Mouse (Mus musculus) testis, adult 10 weeks (tissue): Measurements from ENCODE around the gene Prph2. TPM values are rescaled to one million over a fixed set of nuclear protein-coding genes. Genes with fewer than 3 reads are reported as not detected.

Experiments used
- polyA plus RNA-seq: library from polyadenylated mRNA; stranded (reverse); fragments of 350-450 nt; fragmentation: Illumina TruSeq; extraction: RNeasy Lipid Tissue Mini Kit (QIAGEN cat#74804); gene quantifications from one replicate; pipeline ENCODE4 v1.2.3, GENCODE M21; 2014; ENCODE audit warnings: low read depth, low replicate concordance

The Prph2 gene
- polyA plus RNA-seq, result 0.99 TPM

GRCm38 (mm10) chr17:46910186-46910585 lies at the start of gene Prph2:
Prph2 (plus strand) TSS chr17:46910459.

GRCm38 (mm10) chr17:46890116-46890815 lies 20.0 kb upstream of the Prph2 start, which contains the start of gene Tbcc:
Tbcc (plus strand) TSS chr17:46890684.

Other genes with a start within 250 kb of the Prph2 start
- gene Rrp36, start 236.1 kb upstream of the Prph2 start, polyA plus RNA-seq, result 1.1 TPM
- 131 TPM for gene Mea1, start 231.7 kb upstream of the Prph2 start, polyA plus RNA-seq
- 36.7 TPM for gene Klhdc3, start 229.5 kb upstream of the Prph2 start, polyA plus RNA-seq
- 2.8 TPM for gene Ppp2r5d, start 205.3 kb upstream of the Prph2 start, polyA plus RNA-seq
- gene Pex6, start 199.0 kb upstream of the Prph2 start, polyA plus RNA-seq, result 0.85 TPM
- not detected for gene Gnmt, start 181.3 kb upstream of the Prph2 start, polyA plus RNA-seq
- 0.95 TPM for gene Cnpy3, start 158.2 kb upstream of the Prph2 start, polyA plus RNA-seq
- gene Ptcra, start 146.7 kb upstream of the Prph2 start, polyA plus RNA-seq, result not detected
- 14.5 TPM for gene 2310039H08Rik, start 137.8 kb upstream of the Prph2 start, polyA plus RNA-seq
- 20.1 TPM for gene Rpl7l1, start 127.8 kb upstream of the Prph2 start, polyA plus RNA-seq
- 7.7 TPM for gene Bicral, start 52.0 kb upstream of the Prph2 start, polyA plus RNA-seq
- 7.8 TPM for gene Tbcc, start 19.8 kb upstream of the Prph2 start, polyA plus RNA-seq
- 7.4 TPM for gene Ubr2, start 100.1 kb downstream of the Prph2 start, polyA plus RNA-seq